Mouse (Mus musculus) C2C12 (cell line): ENCODE data around the gene Lpar1.

Experiments
- CTCF ChIP-seq: IDR thresholded peaks from one replicate; pipeline ENCODE4 v1.5.1; 2011; ENCODE audit not compliant: control insufficient read depth, insufficient read depth, insufficient read length
- FOSL1 ChIP-seq: IDR thresholded peaks from one replicate; pipeline ENCODE4 v1.8.0; 2011; ENCODE audit warnings: mild to moderate bottlenecking, low read length; ENCODE audit not compliant: poor library complexity, insufficient read depth, severe bottlenecking
- MAX ChIP-seq: IDR thresholded peaks from one replicate; pipeline ENCODE4 v1.6.1; 2011; ENCODE audit warnings: mild to moderate bottlenecking, control low read depth
- USF1 ChIP-seq: IDR thresholded peaks from one replicate; pipeline ENCODE4 v1.6.1; 2011; ENCODE audit warnings: low read depth, mild to moderate bottlenecking, control low read depth, moderate library complexity

DNA sequence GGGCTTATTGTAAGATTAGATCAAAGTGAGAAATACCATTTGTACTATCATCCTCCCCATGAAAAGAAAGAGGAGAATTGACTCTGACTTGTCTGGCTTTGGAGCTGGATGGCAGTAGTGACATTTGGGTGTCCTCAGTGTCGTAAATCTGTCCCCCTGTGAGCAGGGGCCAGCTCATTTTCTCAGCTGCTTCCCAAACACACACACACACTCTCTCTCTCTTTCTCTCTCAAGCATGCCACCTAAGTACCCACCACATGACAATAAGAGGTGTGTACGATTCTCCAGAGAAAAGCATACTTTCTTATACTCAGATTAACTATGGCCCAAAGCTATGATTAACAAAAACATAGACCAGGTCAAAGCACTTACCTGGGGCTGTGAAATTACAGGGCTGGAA lies 49.4 kb downstream of the Lpar1 start:
- TF ChIP-seq USF1 (no peak), FOSL1 (no peak), CTCF (no peak), MAX (no peak)
